In the genomic region with DNA sequence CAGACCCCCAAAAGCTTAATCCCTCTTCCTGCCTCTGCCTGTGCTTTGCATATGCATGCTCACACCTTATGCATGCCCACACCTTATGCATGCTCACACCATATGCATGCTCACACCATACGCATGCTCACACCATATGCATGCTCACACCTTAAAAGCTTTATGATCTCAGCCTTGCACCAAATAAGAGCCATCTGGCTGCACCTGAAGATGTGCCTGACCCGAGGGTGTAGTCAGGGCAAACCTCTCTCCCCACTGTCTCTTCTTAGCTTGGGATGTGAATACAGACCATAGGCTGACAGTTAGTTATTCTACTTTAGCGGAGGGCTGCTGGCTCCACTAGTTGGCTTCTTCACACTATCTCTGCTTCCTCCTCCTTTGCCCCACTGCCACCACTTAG, we compare ENCODE assay signal across 10 mouse cellular contexts.
DNase-seq lines count a peak whose midpoint lies in the region; ATAC-seq and TF ChIP-seq lines count a peak whose summit lies in the region.
"Had no signal": no experiment of that assay in that cellular context is flagged by ENCODE, and none has a peak within 500 bp of the region (broad histone marks: within the 10 kb centered on the region; RNA-seq: fewer than 3 reads in every experiment).

No protein-coding gene starts in this region.

- peaks cover 9% of the 10 kb centered on the region; the same call in 1 of the 2 replicates for H3K27me3 ChIP-seq in heart, embryonic 15.5 days
- H3K27me3 ChIP-seq in forebrain, embryonic 15.5 days = no peaks in the 10 kb centered on the region
- H3K27me3 ChIP-seq in midbrain, embryonic 12.5 days = peaks cover 11% of the 10 kb centered on the region; the same call in 1 of the 2 replicates
- no peaks in the 10 kb centered on the region; the same call in 1 of the 2 replicates for H3K27me3 ChIP-seq in cerebellum, adult 2 months (ENCODE audit: control insufficient read depth, insufficient read depth, low read length)

- H3K36me3 ChIP-seq in heart, embryonic 15.5 days = no peaks in the 10 kb centered on the region
- H3K36me3 ChIP-seq in ES-E14 (ENCODE audit: control insufficient read depth, insufficient read depth, low read length, poor library complexity, severe bottlenecking) = no peaks in the 10 kb centered on the region
- H3K36me3 ChIP-seq in forebrain, embryonic 15.5 days = no peaks in the 10 kb centered on the region
- H3K36me3 ChIP-seq in midbrain, embryonic 12.5 days = no peaks in the 10 kb centered on the region

- peaks cover 32% of the 10 kb centered on the region for H3K4me1 ChIP-seq in heart, embryonic 15.5 days (replicated peaks)
- peaks cover 12 to 29% of the 10 kb centered on the region in 2 experiments for H3K4me1 ChIP-seq in ES-E14 (ENCODE audit: control insufficient read depth in 2 of 2, insufficient read depth in 2 of 2, low read length in 2 of 2, poor library complexity in 1 of 2)
- H3K4me1 ChIP-seq in forebrain, embryonic 15.5 days = peaks cover 47% of the 10 kb centered on the region
- H3K4me1 ChIP-seq in midbrain, embryonic 12.5 days = peaks cover 65% of the 10 kb centered on the region
- peaks cover 8% of the 10 kb centered on the region for H3K4me1 ChIP-seq in cerebellum, adult 2 months (ENCODE audit: control insufficient read depth, insufficient read depth, low read length)

- in situ Hi-C loops in ES-E14 (cut with MboI; ENCODE audit: low sequenced_read_pairs in 2 of 2, unreplicated experiment in 2 of 2) = no loop called here

- ATAC-seq in heart, embryonic 15.5 days (replicated peaks; ENCODE audit: insufficient number of reproducible peaks, insufficient read depth, low FRiP score, low read depth) = no peak
- ATAC-seq in forebrain, embryonic 15.5 days (replicated peaks) = 0 out of 2 replicates have a peak, but pooled peaks have one; percentile 12
- ATAC-seq in midbrain, embryonic 12.5 days (ENCODE audit: low FRiP score, low read depth) = no peak

- H3K4me2 ChIP-seq in heart, embryonic 15.5 days = peak overlapping the region; percentile 54
- peak overlapping the region; percentile 43 for H3K4me2 ChIP-seq in forebrain, embryonic 15.5 days (replicated peaks)
- peak overlapping the region; percentile 46 for H3K4me2 ChIP-seq in midbrain, embryonic 12.5 days (replicated peaks)

- TF ChIP-seq POLR2A in cerebellum, adult 2 months (IDR thresholded peaks at IDR 0.05; ENCODE audit: borderline replicate concordance, insufficient read depth, low read length) = no peak

- H3K27ac ChIP-seq in heart, embryonic 15.5 days = no peak overlapping the region
- peak overlapping the region; percentile 44; the same call in 1 of the 2 replicates for H3K27ac ChIP-seq in ES-E14 (ENCODE audit: insufficient read depth, low read depth, low read length, poor library complexity, severe bottlenecking)
- 0 out of 2 replicates have a peak overlapping the region, but pooled peaks have one; percentile 67 for H3K27ac ChIP-seq in forebrain, embryonic 15.5 days (replicated peaks)
- H3K27ac ChIP-seq in midbrain, embryonic 12.5 days (replicated peaks) = no peak overlapping the region
- no peak overlapping the region for H3K27ac ChIP-seq in cerebellum, adult 2 months (ENCODE audit: insufficient read depth, low read length)
- H3K27ac ChIP-seq: heart, adult 2 months had no signal

- no peak for TF ChIP-seq CTCF in cerebellum, adult 2 months (IDR thresholded peaks at IDR 0.05; ENCODE audit: borderline replicate concordance, insufficient read depth, low read depth, low read length)

- H3K9me3 ChIP-seq in heart, embryonic 15.5 days (replicated peaks) = no peaks in the 10 kb centered on the region
- H3K9me3 ChIP-seq in ES-E14 (ENCODE audit: control insufficient read depth, insufficient read depth, low read depth, low read length) = no peaks in the 10 kb centered on the region
- H3K9me3 ChIP-seq in forebrain, embryonic 15.5 days = no peaks in the 10 kb centered on the region
- no peaks in the 10 kb centered on the region for H3K9me3 ChIP-seq in midbrain, embryonic 12.5 days

- DNase-seq in heart, postnatal 4 days = no peak
- DNase-seq in ES-E14 (ENCODE audit: low read depth, low spot score) = no peak
- no peak for DNase-seq in frontal cortex, postnatal 10 days (ENCODE audit: low spot score in 2 of 2)
- no peak for DNase-seq in layer of hippocampus, postnatal 25 days (ENCODE audit: extremely low spot score in 1 of 2, low spot score in 1 of 2)
- no peak for DNase-seq in cerebellum, adult 2 months
- DNase-seq: heart, adult 2 months; kidney, postnatal 36 days had no signal

- H3K9ac ChIP-seq in heart, embryonic 15.5 days = no peak overlapping the region
- H3K9ac ChIP-seq in ES-E14 (ENCODE audit: insufficient read depth, low read depth, low read length, poor library complexity, severe bottlenecking) = peak overlapping the region; percentile 31; the same call in 1 of the 2 replicates
- H3K9ac ChIP-seq in forebrain, embryonic 15.5 days (replicated peaks) = no peak overlapping the region
- H3K9ac ChIP-seq in midbrain, embryonic 12.5 days (replicated peaks) = no peak overlapping the region

- 61% methylated on average over 3 of the region's 3 CpGs for WGBS in heart, embryonic 15.5 days
- WGBS in forebrain, embryonic 15.5 days = 49% methylated on average over 3 of the region's 3 CpGs
- 48% methylated on average over 3 of the region's 3 CpGs for WGBS in midbrain, embryonic 12.5 days
- WGBS in cerebellum, adult 2 months = 56% methylated on average over 3 of the region's 3 CpGs

- H3K4me3 ChIP-seq in heart, embryonic 15.5 days = no peak overlapping the region
- peak overlapping the region in 1 of 2 experiments; percentile 69; a peak in 2 of 4 replicates for H3K4me3 ChIP-seq in ES-E14 (ENCODE audit: insufficient read depth in 1 of 2, low read depth in 1 of 2, low read length in 2 of 2, poor library complexity in 1 of 2, severe bottlenecking in 1 of 2)
- H3K4me3 ChIP-seq in forebrain, embryonic 15.5 days = no peak overlapping the region
- H3K4me3 ChIP-seq in midbrain, embryonic 12.5 days = no peak overlapping the region
- H3K4me3 ChIP-seq in cerebellum, adult 2 months (replicated peaks; ENCODE audit: insufficient read depth, low read depth, low read length) = no peak overlapping the region
- H3K4me3 ChIP-seq: heart, adult 2 months had no signal

TF ChIP-seq in ES-E14, 5 proteins besides CTCF, POLR2A, EP300 and RAD21:
- TF ChIP-seq ZNF384 (IDR thresholded peaks at IDR 0.05; ENCODE audit: low read depth, low read length) = no peak
- TF ChIP-seq CHD2 (IDR thresholded peaks at IDR 0.05; ENCODE audit: low read depth, low read length) = no peak
- no peak for TF ChIP-seq MAFK (IDR thresholded peaks at IDR 0.05; ENCODE audit: insufficient read depth, low read depth, low read length)
- no peak for TF ChIP-seq HCFC1 (IDR thresholded peaks at IDR 0.05; ENCODE audit: borderline replicate concordance, insufficient read depth, low read length)
- TF ChIP-seq ZC3H11A (IDR thresholded peaks at IDR 0.05; ENCODE audit: borderline replicate concordance, low read depth, low read length) = no peak

Comparison
In these comparisons a context has a peak if more than half of its experiments do, and no peak if none do; other contexts are left out.
1. H3K27ac ChIP-seq: peak in ES-E14 (single experiment) and forebrain, embryonic 15.5 days (single experiment); none in heart, embryonic 15.5 days (single experiment), midbrain, embryonic 12.5 days (single experiment) and cerebellum, adult 2 months (single experiment).
2. Peak in every context shown above with its lines, with median percentiles within 50 percentile points of each other: H3K4me2 ChIP-seq.